Mouse (Mus musculus) cortical plate, adult 2 months (tissue): Measurements from ENCODE around the gene Tomm40l. TPM values are rescaled to one million over a fixed set of nuclear protein-coding genes. Genes with fewer than 3 reads are reported as not detected.
"Not testable (repeated sequence)": the region's sequence is repeated elsewhere in the genome, so short reads cannot be mapped to it uniquely, and the experiment has no call there.

Experiments used
- H3K27ac ChIP-seq: fragments of 200-500 bp; 2 replicates; pipeline ENCODE4 v1.5.1; 2012; ENCODE audit warnings: low read length, control low read depth, inconsistent platforms; ENCODE audit not compliant: insufficient read depth
- H3K4me1 ChIP-seq: fragments of 200-500 bp; 2 replicates; pipeline ENCODE4 v1.6.1; 2011; ENCODE audit warnings: low read length; ENCODE audit not compliant: control insufficient read depth, insufficient read depth
- H3K4me3 ChIP-seq: fragments of 200-500 bp; 2 replicates; pipeline ENCODE4 v1.5.1; 2011; ENCODE audit warnings: mild to moderate bottlenecking, low read length, control low read depth; ENCODE audit not compliant: insufficient read depth
- CTCF ChIP-seq: fragments of 200-500 bp; IDR thresholded peaks from 2 replicates; pipeline ENCODE4 v1.5.1; 2011; ENCODE audit warnings: mild to moderate bottlenecking, control low read depth, low read length; ENCODE audit not compliant: insufficient read depth; ENCODE audit errors: extremely low read depth
- POLR2A ChIP-seq: fragments of 200-500 bp; IDR thresholded peaks from 2 replicates; pipeline ENCODE4 v1.6.1; 2011; ENCODE audit warnings: mild to moderate bottlenecking, low read length, control low read depth; ENCODE audit not compliant: insufficient read depth; ENCODE audit errors: extremely low read depth
- polyA plus RNA-seq: library from polyadenylated mRNA; depleted of rRNA; stranded (reverse); fragments of >200 nt; gene quantifications from 2 replicates; pipeline ENCODE4 v1.2.3, GENCODE M21; 2012

Tomm40l gene
- polyA plus RNA-seq, 1 experiment = 82.2 TPM

- Histone ChIP-seq H3K27ac (no peak overlapping the region), H3K4me3 (no peak overlapping the region), H3K4me1 (peaks cover 2% of the 10 kb centered on the region; the same call in 1 of the 2 replicates)
- TF ChIP-seq CTCF = no peak
- TF ChIP-seq POLR2A = no peak
Measured at GRCm38 (mm10) chr1:171245353-171245752, 23.0 kb upstream of the Tomm40l start.

GRCm38 (mm10) chr1:171241952-171242351 lies 19.6 kb upstream of the Tomm40l start:
- H3K4me3 ChIP-seq, H3K4me1 ChIP-seq, H3K27ac ChIP-seq: not testable (repeated sequence)

DNA sequence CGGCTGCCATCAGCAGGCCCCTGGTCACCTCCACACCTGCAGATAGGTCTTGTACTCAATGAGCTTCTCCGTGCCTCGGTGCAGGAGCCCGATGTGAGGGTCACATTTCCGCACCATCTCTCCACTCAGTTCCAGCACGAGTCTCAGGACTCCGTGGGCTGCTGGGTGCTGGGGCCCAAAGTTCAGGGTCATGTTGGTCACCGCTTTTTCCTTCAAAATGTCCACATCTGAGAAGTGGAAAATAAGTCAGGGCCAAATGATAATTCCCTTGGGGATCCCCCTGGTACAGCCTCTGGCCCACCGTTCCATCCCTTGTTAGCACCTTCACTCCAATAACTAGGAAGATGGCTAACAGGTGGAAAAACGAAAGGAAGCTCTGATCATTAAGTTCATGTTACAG lies 18.6 kb upstream of the Tomm40l start:
- TF ChIP-seq POLR2A = no peak
- TF ChIP-seq CTCF = no peak
- H3K4me3 ChIP-seq = no peak overlapping the region
- H3K4me1 ChIP-seq = peaks cover 2% of the 10 kb centered on the region; the same call in 1 of the 2 replicates
- no peak overlapping the region for H3K27ac ChIP-seq

- Histone ChIP-seq H3K4me3 (no peak overlapping the region), H3K4me1 (peaks cover 2% of the 10 kb centered on the region; the same call in 1 of the 2 replicates), H3K27ac (no peak overlapping the region)
- TF ChIP-seq POLR2A = no peak
- TF ChIP-seq CTCF = no peak
Measured at GRCm38 (mm10) chr1:171239992-171240744, 17.9 kb upstream of the Tomm40l start.

GRCm38 (mm10) chr1:171238463-171238862 lies 16.1 kb upstream of the Tomm40l start:
- no peaks in the 10 kb centered on the region; the same call in 1 of the 2 replicates for H3K4me1 ChIP-seq
- H3K27ac ChIP-seq = no peak overlapping the region
- H3K4me3 ChIP-seq = no peak overlapping the region
- no peak for TF ChIP-seq POLR2A
- peak; percentile 51 for TF ChIP-seq CTCF

DNA sequence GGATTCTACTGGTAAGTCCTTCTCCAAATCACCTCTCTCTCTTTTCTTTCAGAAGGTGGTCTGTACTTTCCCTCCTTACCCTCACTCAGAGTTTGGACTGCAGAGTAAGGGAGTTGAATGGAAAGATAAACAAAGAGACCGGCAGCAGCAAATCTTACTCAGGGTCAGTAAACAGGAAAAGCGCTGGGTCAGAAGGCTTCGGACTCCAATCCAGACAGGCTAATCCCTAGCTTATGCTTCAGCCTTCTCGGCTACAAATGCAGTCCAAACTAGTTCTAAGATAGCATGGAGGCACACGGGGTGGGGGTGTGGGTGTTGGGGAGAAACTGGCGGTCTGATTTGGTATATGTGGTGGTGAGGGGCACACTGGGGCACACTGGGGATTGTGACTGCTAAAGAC lies 15.1 kb upstream of the Tomm40l start:
- H3K4me3 ChIP-seq = no peak overlapping the region
- no peak for TF ChIP-seq POLR2A
- no peak for TF ChIP-seq CTCF

GRCm38 (mm10) chr1:171235791-171236190 lies 13.5 kb upstream of the Tomm40l start:
- H3K4me3 ChIP-seq = no peak overlapping the region
- no peaks in the 10 kb centered on the region for H3K4me1 ChIP-seq
- TF ChIP-seq POLR2A = no peak
- TF ChIP-seq CTCF = no peak
- H3K27ac ChIP-seq = no peak overlapping the region

More for the DNA sequence above, 15.1 kb upstream of the Tomm40l start:
- Histone ChIP-seq H3K27ac (no peak overlapping the region), H3K4me1 (no peaks in the 10 kb centered on the region)

GRCm38 (mm10) chr1:171234538-171234937 lies 12.2 kb upstream of the Tomm40l start:
- no peak overlapping the region for H3K27ac ChIP-seq

DNA sequence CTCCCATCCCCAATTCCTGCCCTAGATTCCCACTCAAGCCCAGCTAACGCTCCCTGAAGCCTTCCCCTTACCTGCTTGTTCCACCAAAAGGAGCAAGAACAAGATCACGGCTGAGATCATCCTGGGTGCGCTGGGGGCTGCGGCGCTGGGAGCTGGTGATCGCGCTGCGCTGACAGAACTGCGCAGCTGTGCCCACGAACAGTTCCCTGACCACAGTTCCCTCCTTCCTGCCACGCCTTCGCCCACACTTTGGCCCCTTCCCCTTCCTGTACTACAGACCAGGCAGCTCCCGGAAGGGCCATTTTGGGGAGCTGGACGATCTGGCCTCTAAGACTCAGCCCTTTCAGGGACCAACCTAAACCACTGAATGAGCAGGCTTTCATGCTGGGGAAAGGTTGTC lies 11.8 kb upstream of the Tomm40l start, which contains the start of gene Fcer1g:
Gene Fcer1g, minus strand, starts transcription at position 240 of the 400 bp plus-strand sequence.
- Histone ChIP-seq H3K4me3 (no peak within 1 kb of the TSS), H3K4me1 (no peaks in the 10 kb centered on the region), H3K27ac (no peak within 1 kb of the TSS)
- no peak for TF ChIP-seq POLR2A
- no peak for TF ChIP-seq CTCF

More at GRCm38 (mm10) chr1:171234538-171234937, 12.2 kb upstream of the Tomm40l start:
- Histone ChIP-seq H3K4me3 (no peak overlapping the region), H3K4me1 (no peaks in the 10 kb centered on the region)
- TF ChIP-seq CTCF = no peak
- no peak for TF ChIP-seq POLR2A

DNA sequence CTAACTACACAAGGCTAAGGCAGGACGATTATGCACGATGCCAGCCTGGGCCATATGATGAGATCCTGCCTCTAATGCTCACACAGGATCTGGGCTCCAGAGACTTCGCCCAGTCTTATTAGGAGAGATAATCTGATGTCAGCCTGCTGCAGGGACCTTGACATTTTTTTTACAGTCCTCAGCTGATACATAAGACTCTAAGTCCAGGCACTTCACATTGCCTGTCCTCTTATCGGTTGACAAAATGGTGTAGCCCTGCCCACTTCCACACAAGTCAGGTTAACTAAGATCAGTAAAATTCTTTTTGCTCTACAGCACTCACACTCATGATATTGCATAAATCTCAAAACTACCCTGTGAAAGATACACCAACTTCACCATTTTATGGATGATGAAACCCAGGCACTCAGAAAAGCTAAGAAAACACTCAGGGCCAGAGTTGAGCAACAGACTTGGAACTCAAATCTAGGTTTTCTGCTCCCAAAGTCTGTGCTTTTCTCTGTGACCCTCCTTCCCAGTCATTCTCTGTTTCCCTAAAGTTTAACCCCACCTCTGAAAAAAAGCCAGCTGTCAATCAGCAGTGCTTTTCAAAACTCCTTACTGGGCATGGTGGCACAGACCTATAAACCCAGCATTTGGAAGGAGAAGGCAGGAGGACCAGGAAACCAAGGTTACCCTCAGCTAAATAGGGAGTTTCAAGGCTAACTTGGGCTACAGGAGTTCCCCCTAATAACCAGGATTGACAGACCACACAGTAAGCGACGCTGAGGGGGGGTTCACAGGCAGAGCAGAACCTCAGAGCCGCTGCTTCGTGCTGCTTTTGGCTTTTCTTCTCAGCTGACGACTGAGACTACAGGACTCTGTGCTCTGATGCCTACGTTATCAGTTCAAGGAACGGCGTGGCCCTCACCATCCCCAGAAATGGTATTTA lies 10.8 kb upstream of the Tomm40l start:
- Histone ChIP-seq H3K4me3 (no peak overlapping the region), H3K27ac (no peak overlapping the region), H3K4me1 (no peaks in the 10 kb centered on the region)
- TF ChIP-seq CTCF (no peak), POLR2A (no peak)
